1 mouse cellular context compared by ENCODE assay signal in the genomic region with DNA sequence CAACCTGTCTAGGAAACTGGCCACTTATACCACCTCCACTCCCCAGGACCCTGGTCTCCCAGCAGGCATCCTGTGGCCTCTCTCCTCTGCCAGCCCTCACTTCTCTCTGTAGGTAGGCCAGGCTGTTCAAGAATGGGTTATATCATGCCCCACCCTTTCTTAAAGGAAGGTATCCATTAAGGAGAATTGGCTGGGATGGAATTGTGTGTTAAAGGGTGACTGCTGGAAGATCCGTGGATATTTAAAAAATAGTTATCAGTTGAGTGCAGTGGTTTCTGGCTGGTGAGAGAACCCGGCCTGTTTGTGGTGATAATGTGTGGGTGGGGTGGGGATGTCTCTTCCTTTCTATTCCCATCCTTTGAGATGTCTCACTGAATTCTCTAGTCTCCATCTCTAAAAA.
TF ChIP-seq lines count a peak whose summit lies in the region.

No protein-coding gene starts in this region.

TF ChIP-seq in MEL, 35 proteins besides CTCF, POLR2A, EP300 and RAD21:
- TF ChIP-seq RCOR1 (IDR thresholded peaks at IDR 0.05; ENCODE audit: low read depth, low read length) (peak; percentile 72), MXI1 (IDR thresholded peaks at IDR 0.05; ENCODE audit: low read depth, low read length) (0 out of 2 replicates have a peak, but pooled peaks have one; percentile 29), MEF2A (IDR thresholded peaks at IDR 0.05; ENCODE audit: extremely low read depth, insufficient replicate concordance, low read depth, low read length, poor library complexity, severe bottlenecking) (no peak), GATA1 (IDR thresholded peaks at IDR 0.05; ENCODE audit: low read depth, low read length) (peak; percentile 94), CHD2 (IDR thresholded peaks at IDR 0.05; ENCODE audit: low read length) (no peak), MAFK (IDR thresholded peaks at IDR 0.05; ENCODE audit: borderline replicate concordance, low read depth, low read length) (no peak), UBTF (IDR thresholded peaks at IDR 0.05; ENCODE audit: borderline replicate concordance, insufficient read depth, low read depth, low read length) (no peak), SIN3A (IDR thresholded peaks at IDR 0.05; ENCODE audit: low read length) (peak; percentile 40), ELF1 (IDR thresholded peaks at IDR 0.05; ENCODE audit: low read depth, low read length) (no peak), BHLHE40 (IDR thresholded peaks at IDR 0.05; ENCODE audit: borderline replicate concordance, low read depth, low read length) (peak; percentile 34; the same call in 1 of the 2 replicates), TCF12 (IDR thresholded peaks at IDR 0.05; ENCODE audit: low read depth, low read length) (peak; percentile 97), ZC3H11A (IDR thresholded peaks at IDR 0.05; ENCODE audit: low read depth, low read length) (no peak), E2F4 (IDR thresholded peaks at IDR 0.05; ENCODE audit: borderline replicate concordance, low read depth, low read length) (no peak), POLR2AphosphoS2 (IDR thresholded peaks at IDR 0.05; ENCODE audit: low read length) (no peak), NELFE (IDR thresholded peaks at IDR 0.05; ENCODE audit: low read depth, low read length) (no peak), SMC3 (IDR thresholded peaks at IDR 0.05; ENCODE audit: low read depth, low read length) (no peak), ETS1 (IDR thresholded peaks at IDR 0.05; ENCODE audit: low read depth, low read length) (peak; percentile 83), KAT2A (conservative IDR thresholded peaks at IDR 0.05; ENCODE audit: low read depth, low read length) (no peak), JUND (IDR thresholded peaks at IDR 0.05; ENCODE audit: low read depth, low read length) (no peak), MYC (IDR thresholded peaks at IDR 0.05; ENCODE audit: low read depth, low read length) (no peak), ZKSCAN1 (IDR thresholded peaks at IDR 0.05; ENCODE audit: low read depth, low read length) (no peak), GABPA (IDR thresholded peaks at IDR 0.05; ENCODE audit: low read depth, low read length) (no peak), POLR2AphosphoS5 (IDR thresholded peaks at IDR 0.05; ENCODE audit: borderline replicate concordance, low read depth, low read length) (no peak), MAX (IDR thresholded peaks at IDR 0.05; ENCODE audit: low read length) (no peak), MAZ (IDR thresholded peaks at IDR 0.05; ENCODE audit: low read depth, low read length) (no peak), ZMIZ1 (IDR thresholded peaks at IDR 0.05; ENCODE audit: low read depth, low read length) (no peak), USF1 (IDR thresholded peaks at IDR 0.05; ENCODE audit: low read depth, low read length) (no peak), NRF1 (IDR thresholded peaks at IDR 0.05; ENCODE audit: insufficient read depth, low read depth, low read length, poor library complexity, severe bottlenecking) (no peak), TAL1 (IDR thresholded peaks at IDR 0.05; ENCODE audit: low read length) (peak; percentile 96), MYB (IDR thresholded peaks at IDR 0.05; ENCODE audit: low read depth, low read length) (no peak), ZNF384 (IDR thresholded peaks at IDR 0.05; ENCODE audit: low read depth, low read length) (0 out of 2 replicates have a peak, but pooled peaks have one; percentile 28), USF2 (IDR thresholded peaks at IDR 0.05; ENCODE audit: borderline replicate concordance in 1 of 2, insufficient read depth in 1 of 2, low read depth in 1 of 2, low read length in 2 of 2) (no peak), TBP (IDR thresholded peaks at IDR 0.05; ENCODE audit: low read depth, low read length) (no peak), CHD1 (IDR thresholded peaks at IDR 0.05; ENCODE audit: low read depth, low read length) (no peak)
